Mouse (Mus musculus): ENCODE measurements around the gene Nckap5l. TPM values are rescaled to one million over a fixed set of nuclear protein-coding genes. Genes with fewer than 3 reads are reported as not detected.

Gene Nckap5l
- total and polyA plus RNA-seq, 3 experiments, result 0.75 to 6.6 (median 0.89) TPM

GRCm38 (mm10) chr15:99375036-99375435, 82.5 kb downstream of the Nckap5l start:
- H3K9ac ChIP-seq (ENCODE audit: insufficient read depth, low read depth), result no peak overlapping the region
- no peak overlapping the region for H3K27ac ChIP-seq (ENCODE audit: insufficient read depth, low read depth)
- in situ Hi-C loops (cut with MboI; ENCODE audit: low pct_ligation_motif_present, low pct_unique_long_range_greater_than_20kb, low sequenced_read_pairs) (loop anchor here (10.0 kb wide), 1 partner anchor 60 kb away; no protein-coding TSS in a partner anchor), dilution Hi-C loops (cut with MboI; ENCODE audit: extremely low pct_ligation_motif_present, extremely low pct_unique_long_range_greater_than_20kb, low sequenced_read_pairs) (no loop called here)
- TF ChIP-seq ZC3H11A (IDR thresholded peaks at IDR 0.05; ENCODE audit: low read depth, low read length), result no peak
- no peaks in the 10 kb centered on the region for H3K36me3 ChIP-seq (replicated peaks in 1 of 2; ENCODE audit: control insufficient read depth in 1 of 2, insufficient read depth in 1 of 2, low read length in 1 of 2)
- H3K4me2 ChIP-seq (ENCODE audit: insufficient read depth, low read depth, poor library complexity, severe bottlenecking), result no peak overlapping the region
- no peak overlapping the region for H3K4me3 ChIP-seq (replicated peaks in 1 of 3; ENCODE audit: low read depth in 2 of 3, low read length in 2 of 3, poor library complexity in 1 of 3)
- H3K4me1 ChIP-seq (ENCODE audit: control insufficient read depth in 1 of 2, insufficient read depth in 2 of 2), result peaks cover 0 to 10% of the 10 kb centered on the region in 2 experiments; a peak in 2 of 4 replicates
- H3K27me3 ChIP-seq (replicated peaks), result peaks cover 8% of the 10 kb centered on the region
- peaks cover 5% of the 10 kb centered on the region for H3K9me3 ChIP-seq (replicated peaks; ENCODE audit: low read length)
- DNase-seq (ENCODE audit: extremely low read depth), result no peak
- no peaks in the 10 kb centered on the region; the same call in 1 of the 2 replicates for H3K79me2 ChIP-seq (replicated peaks; ENCODE audit: control insufficient read depth, extremely low read depth, insufficient read depth, poor library complexity, severe bottlenecking)

DNA sequence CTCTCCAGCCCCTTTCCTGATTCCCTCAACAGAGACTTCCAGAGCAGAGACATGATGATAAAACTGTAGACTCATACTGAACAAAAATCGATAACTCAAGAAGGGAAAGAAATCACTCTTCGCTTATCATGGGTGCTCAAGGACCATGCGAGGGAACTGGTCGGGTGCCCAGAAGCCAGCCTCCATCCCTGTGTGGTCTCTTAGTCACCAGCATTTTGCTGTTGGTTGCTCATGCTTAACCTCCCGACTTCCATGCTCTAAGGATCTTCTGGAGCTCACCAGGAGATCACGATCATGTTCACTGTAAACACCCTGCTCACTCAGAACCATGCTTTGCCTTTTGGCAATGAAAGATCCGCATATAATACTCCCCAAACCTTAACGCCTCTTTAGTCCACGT, 84.8 kb downstream of the Nckap5l start:
- no peak for TF ChIP-seq CHD1 (IDR thresholded peaks at IDR 0.05; ENCODE audit: low read depth, low read length)
- TF ChIP-seq MAZ (IDR thresholded peaks at IDR 0.05; ENCODE audit: low read depth, low read length), result no peak
- no peak for TF ChIP-seq ZC3H11A (IDR thresholded peaks at IDR 0.05; ENCODE audit: low read depth, low read length)
- TF ChIP-seq ZMIZ1 (IDR thresholded peaks at IDR 0.05; ENCODE audit: low read depth, low read length), result no peak
- no peak for TF ChIP-seq MAX (IDR thresholded peaks at IDR 0.05; ENCODE audit: low read length)
- TF ChIP-seq HCFC1 (IDR thresholded peaks at IDR 0.05; ENCODE audit: low read depth, low read length), result no peak
- no peak for TF ChIP-seq SIN3A (IDR thresholded peaks at IDR 0.05; ENCODE audit: low read length)
- TF ChIP-seq USF1 (IDR thresholded peaks at IDR 0.05; ENCODE audit: low read depth, low read length), result no peak
- no peak for TF ChIP-seq ELF1 (IDR thresholded peaks at IDR 0.05; ENCODE audit: low read depth, low read length)
- TF ChIP-seq POLR2AphosphoS2 (IDR thresholded peaks at IDR 0.05; ENCODE audit: low read depth, low read length), result no peak
- TF ChIP-seq MEF2A (IDR thresholded peaks at IDR 0.05; ENCODE audit: borderline replicate concordance, low read depth, low read length), result no peak
- TF ChIP-seq USF2 (conservative IDR thresholded peaks at IDR 0.05; ENCODE audit: low read depth, low read length), result no peak
- no peak for TF ChIP-seq UBTF (IDR thresholded peaks at IDR 0.05; ENCODE audit: low read depth, low read length)
- TF ChIP-seq PAX5 (IDR thresholded peaks at IDR 0.05; ENCODE audit: low read length), result no peak
- TF ChIP-seq ZKSCAN1 (IDR thresholded peaks at IDR 0.05; ENCODE audit: borderline replicate concordance, low read depth, low read length), result no peak
- no peak for TF ChIP-seq EP300 (IDR thresholded peaks at IDR 0.05; ENCODE audit: low read length)
- Histone ChIP-seq H3K27me3 (replicated peaks) (peaks cover 8% of the 10 kb centered on the region), H3K4me1 (ENCODE audit: control insufficient read depth in 1 of 2, insufficient read depth in 2 of 2) (peaks cover 0 to 27% of the 10 kb centered on the region in 2 experiments; a peak in 2 of 4 replicates), H3K79me2 (replicated peaks; ENCODE audit: control insufficient read depth, extremely low read depth, insufficient read depth, poor library complexity, severe bottlenecking) (peaks cover 20% of the 10 kb centered on the region), H3K4me2 (ENCODE audit: insufficient read depth, low read depth, poor library complexity, severe bottlenecking) (no peak overlapping the region), H3K27ac (ENCODE audit: insufficient read depth, low read depth) (no peak overlapping the region), H3K36me3 (replicated peaks in 1 of 2; ENCODE audit: control insufficient read depth in 1 of 2, insufficient read depth in 1 of 2, low read length in 1 of 2) (peaks cover 0 to 2% of the 10 kb centered on the region in 2 experiments), H3K9ac (ENCODE audit: insufficient read depth, low read depth) (no peak overlapping the region), H3K9me3 (replicated peaks; ENCODE audit: low read length) (no peaks in the 10 kb centered on the region), H3K4me3 (replicated peaks in 1 of 3; ENCODE audit: low read depth in 2 of 3, low read length in 2 of 3, poor library complexity in 1 of 3) (no peak overlapping the region)
- no peak for DNase-seq (ENCODE audit: extremely low read depth)
- in situ Hi-C loops (cut with MboI; ENCODE audit: low pct_ligation_motif_present, low pct_unique_long_range_greater_than_20kb, low sequenced_read_pairs) (loop anchor here (10.0 kb wide), 1 partner anchor 58 kb away; no protein-coding TSS in a partner anchor), dilution Hi-C loops (cut with MboI; ENCODE audit: extremely low pct_ligation_motif_present, extremely low pct_unique_long_range_greater_than_20kb, low sequenced_read_pairs) (no loop called here)

Other genes with a start within 250 kb of the Nckap5l start
- not detected in 2 replicates for gene Kcnh3, start 232.9 kb downstream of the Nckap5l start, total RNA-seq (2012; rRNA removed)
- gene Kcnh3, start 232.9 kb downstream of the Nckap5l start, total RNA-seq (2014; rRNA removed), result not detected in 2 replicates
- gene Kcnh3, start 232.9 kb downstream of the Nckap5l start, polyA plus RNA-seq (2012; ENCODE audit: insufficient read length, low read depth), result not detected in 2 replicates
- gene Mcrs1, start 205.8 kb downstream of the Nckap5l start, total RNA-seq (2012; rRNA removed), result 83.7 and 85.1 TPM in 2 replicates
- gene Mcrs1, start 205.8 kb downstream of the Nckap5l start, total RNA-seq (2014; rRNA removed), result 94.5 and 105 TPM in 2 replicates
- 73.4 and 75.9 TPM in 2 replicates for gene Mcrs1, start 205.8 kb downstream of the Nckap5l start, polyA plus RNA-seq (2012; ENCODE audit: insufficient read length, low read depth)
- 18.8 and 27.9 TPM in 2 replicates for gene Prpf40b, start 162.7 kb downstream of the Nckap5l start, total RNA-seq (2012; rRNA removed)
- gene Prpf40b, start 162.7 kb downstream of the Nckap5l start, total RNA-seq (2014; rRNA removed), result 11.7 and 14.3 TPM in 2 replicates
- gene Prpf40b, start 162.7 kb downstream of the Nckap5l start, polyA plus RNA-seq (2012; ENCODE audit: insufficient read length, low read depth), result 31.6 and 31.8 TPM in 2 replicates
- gene Fam186b, start 161.9 kb downstream of the Nckap5l start, total RNA-seq (2012; rRNA removed), result 0.04 TPM in 1 of 2 replicates, not detected in the other
- gene Fam186b, start 161.9 kb downstream of the Nckap5l start, total RNA-seq (2014; rRNA removed), result not detected in 2 replicates
- 0.11 TPM in 1 of 2 replicates, not detected in the other for gene Fam186b, start 161.9 kb downstream of the Nckap5l start, polyA plus RNA-seq (2012; ENCODE audit: insufficient read length, low read depth)
- gene Fmnl3, start 87.3 kb downstream of the Nckap5l start, total RNA-seq (2012; rRNA removed), result 28.6 and 28.8 TPM in 2 replicates
- gene Fmnl3, start 87.3 kb downstream of the Nckap5l start, total RNA-seq (2014; rRNA removed), result 23.5 and 24.2 TPM in 2 replicates
- 49.3 and 50.6 TPM in 2 replicates for gene Fmnl3, start 87.3 kb downstream of the Nckap5l start, polyA plus RNA-seq (2012; ENCODE audit: insufficient read length, low read depth)
- 223 and 268 TPM in 2 replicates for gene Tmbim6, start 64.9 kb downstream of the Nckap5l start, total RNA-seq (2012; rRNA removed)
- 260 and 269 TPM in 2 replicates for gene Tmbim6, start 64.9 kb downstream of the Nckap5l start, total RNA-seq (2014; rRNA removed)
- 313 and 329 TPM in 2 replicates for gene Tmbim6, start 64.9 kb downstream of the Nckap5l start, polyA plus RNA-seq (2012; ENCODE audit: insufficient read length, low read depth)
- gene Bcdin3d, start 17.0 kb upstream of the Nckap5l start, total RNA-seq (2012; rRNA removed), result 13.4 and 14.2 TPM in 2 replicates
- 13.8 and 15.3 TPM in 2 replicates for gene Bcdin3d, start 17.0 kb upstream of the Nckap5l start, total RNA-seq (2014; rRNA removed)
- 13.8 and 16.1 TPM in 2 replicates for gene Bcdin3d, start 17.0 kb upstream of the Nckap5l start, polyA plus RNA-seq (2012; ENCODE audit: insufficient read length, low read depth)
- gene Faim2, start 70.4 kb upstream of the Nckap5l start, total RNA-seq (2012; rRNA removed), result 0.08 and 0.17 TPM in 2 replicates
- gene Faim2, start 70.4 kb upstream of the Nckap5l start, total RNA-seq (2014; rRNA removed), result not detected in 2 replicates
- gene Faim2, start 70.4 kb upstream of the Nckap5l start, polyA plus RNA-seq (2012; ENCODE audit: insufficient read length, low read depth), result 0.03 TPM in 1 of 2 replicates, not detected in the other
- not detected in 2 replicates for gene Aqp2, start 121.3 kb upstream of the Nckap5l start, total RNA-seq (2012; rRNA removed)
- gene Aqp2, start 121.3 kb upstream of the Nckap5l start, total RNA-seq (2014; rRNA removed), result not detected in 2 replicates
- not detected in 2 replicates for gene Aqp2, start 121.3 kb upstream of the Nckap5l start, polyA plus RNA-seq (2012; ENCODE audit: insufficient read length, low read depth)
- not detected in 2 replicates for gene Aqp5, start 133.0 kb upstream of the Nckap5l start, total RNA-seq (2012; rRNA removed)
- not detected in 2 replicates for gene Aqp5, start 133.0 kb upstream of the Nckap5l start, total RNA-seq (2014; rRNA removed)
- not detected in 2 replicates for gene Aqp5, start 133.0 kb upstream of the Nckap5l start, polyA plus RNA-seq (2012; ENCODE audit: insufficient read length, low read depth)
- not detected in 2 replicates for gene Aqp6, start 143.7 kb upstream of the Nckap5l start, total RNA-seq (2012; rRNA removed)
- not detected in 2 replicates for gene Aqp6, start 143.7 kb upstream of the Nckap5l start, total RNA-seq (2014; rRNA removed)
- not detected in 2 replicates for gene Aqp6, start 143.7 kb upstream of the Nckap5l start, polyA plus RNA-seq (2012; ENCODE audit: insufficient read length, low read depth)
- 97.9 and 108 TPM in 2 replicates for gene Racgap1, start 193.9 kb upstream of the Nckap5l start, total RNA-seq (2012; rRNA removed)
- gene Racgap1, start 193.9 kb upstream of the Nckap5l start, total RNA-seq (2014; rRNA removed), result 130 and 143 TPM in 2 replicates
- 131 and 151 TPM in 2 replicates for gene Racgap1, start 193.9 kb upstream of the Nckap5l start, polyA plus RNA-seq (2012; ENCODE audit: insufficient read length, low read depth)
- gene Asic1, start 212.6 kb upstream of the Nckap5l start, total RNA-seq (2012; rRNA removed), result 0.46 and 0.47 TPM in 2 replicates
- gene Asic1, start 212.6 kb upstream of the Nckap5l start, total RNA-seq (2014; rRNA removed), result not detected in 2 replicates
- gene Asic1, start 212.6 kb upstream of the Nckap5l start, polyA plus RNA-seq (2012; ENCODE audit: insufficient read length, low read depth), result 0.80 and 0.94 TPM in 2 replicates
- 17.9 and 19.9 TPM in 2 replicates for gene Smarcd1, start 244.4 kb upstream of the Nckap5l start, total RNA-seq (2012; rRNA removed)
- 10.5 and 12.5 TPM in 2 replicates for gene Smarcd1, start 244.4 kb upstream of the Nckap5l start, total RNA-seq (2014; rRNA removed)
- gene Smarcd1, start 244.4 kb upstream of the Nckap5l start, polyA plus RNA-seq (2012; ENCODE audit: insufficient read length, low read depth), result 56.5 and 69.9 TPM in 2 replicates
- 2.1 and 2.9 TPM in 2 replicates for gene Gm17349, start 247.7 kb upstream of the Nckap5l start, total RNA-seq (2012; rRNA removed)
- not detected in 2 replicates for gene Gm17349, start 247.7 kb upstream of the Nckap5l start, total RNA-seq (2014; rRNA removed)
- not detected in 2 replicates for gene Gm17349, start 247.7 kb upstream of the Nckap5l start, polyA plus RNA-seq (2012; ENCODE audit: insufficient read length, low read depth)